Mouse (Mus musculus) CH12.LX (cell line): ENCODE measurements at regions not wholly inside any gene's neighbourhood (a gene's known extent, or its start where the extent isn't known, plus 50 kb on each side); places are given as distances from the start of the nearest gene placed in this dataset.

Experiments used
- BHLHE40 ChIP-seq: IDR thresholded peaks from 2 replicates; pipeline ENCODE4 v1.6.1; 2011; ENCODE audit warnings: mild to moderate bottlenecking, low read depth, low read length, improper control_type of control experiment
- CTCF ChIP-seq, 2 experiments: IDR thresholded peaks in 1 of 2; conservative IDR thresholded peaks in 1 of 2; 2 replicates each; pipeline ENCODE4 v1.5.1; 2011 to 2012; ENCODE audit warnings: low read depth in 2 of 2, low read length in 2 of 2, improper control_type of control experiment in 1 of 2, inconsistent platforms in 1 of 2, mild to moderate bottlenecking in 1 of 2, moderate library complexity in 1 of 2
- HCFC1 ChIP-seq: IDR thresholded peaks from 2 replicates; pipeline ENCODE4 v1.6.1; 2012; ENCODE audit warnings: low read depth, mild to moderate bottlenecking, inconsistent platforms, low read length, improper control_type of control experiment
- MAFK ChIP-seq: IDR thresholded peaks from 2 replicates; pipeline ENCODE4 v1.6.1; 2011; ENCODE audit warnings: low read length, improper control_type of control experiment; ENCODE audit not compliant: insufficient replicate concordance
- PAX5 ChIP-seq: IDR thresholded peaks from 2 replicates; pipeline ENCODE4 v1.6.1; 2012; ENCODE audit warnings: low read length, inconsistent platforms, mixed read lengths
- POLR2A ChIP-seq: IDR thresholded peaks from 2 replicates; pipeline ENCODE4 v1.6.1; 2011; ENCODE audit warnings: low read depth, mild to moderate bottlenecking, improper control_type of control experiment, low read length
- ZMIZ1 ChIP-seq: IDR thresholded peaks from 2 replicates; pipeline ENCODE4 v1.6.1; 2012; ENCODE audit warnings: low read depth, mild to moderate bottlenecking, inconsistent platforms, low read length, improper control_type of control experiment
- ZNF384 ChIP-seq: IDR thresholded peaks from 2 replicates; pipeline ENCODE4 v1.6.1; 2012; ENCODE audit warnings: low read depth, low read length, improper control_type of control experiment, inconsistent platforms

DNA sequence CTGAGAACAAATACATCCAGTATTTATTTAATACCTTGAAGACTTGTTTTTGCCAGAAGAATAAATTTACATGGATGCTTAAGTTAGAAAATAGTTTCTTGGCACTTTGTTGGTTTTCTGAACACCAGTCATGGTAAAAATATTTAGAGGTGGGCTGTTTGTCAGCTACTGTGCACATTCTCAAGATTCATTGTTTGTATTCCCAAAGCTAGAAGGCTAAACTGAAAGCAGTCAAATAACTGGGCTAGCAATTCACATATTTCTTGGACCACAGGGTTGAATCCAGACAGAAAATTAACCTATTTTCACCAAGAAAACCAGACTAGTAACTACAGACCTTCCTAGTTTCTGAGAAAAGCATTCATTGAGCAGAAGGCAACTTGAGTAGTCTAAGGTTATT is 488.1 kb upstream of the Klf6 start:
- TF ChIP-seq CTCF (conservative IDR thresholded peaks at IDR 0.05 in 1 of 2, IDR thresholded peaks at IDR 0.05 in 1 of 2; ENCODE audit: low read depth in 2 of 2, low read length in 2 of 2) (no peak), PAX5 (no peak), ZNF384 (no peak), POLR2A (no peak), HCFC1 (no peak), ZMIZ1 (no peak), MAFK (no peak), BHLHE40 (no peak)
